Mouse (Mus musculus) embryonic facial prominence, embryonic 13.5 days (tissue): ENCODE data around the gene Mrps35. TPM values are rescaled to one million over a fixed set of nuclear protein-coding genes. Genes with fewer than 3 reads are reported as not detected.
A peak's percentile ranks its signal among the peaks of the same experiment; 100 is the strongest.

Experiments used
- ATAC-seq: fragments of 200-750 bp; cut with Nextera tagmentation; 2 replicates; pipeline ENCODE4 v1.8.0; 2017; ENCODE audit warnings: low read depth; ENCODE audit not compliant: insufficient number of reproducible peaks, insufficient read depth, low FRiP score, low TSS enrichment
- H3K27ac ChIP-seq: fragments of 300-500 bp; sonication (generic); 2 replicates; pipeline ENCODE4 v1.5.1; 2015; ENCODE audit warnings: moderate library complexity, mild to moderate bottlenecking, inconsistent platforms
- H3K27me3 ChIP-seq: fragments of 300-500 bp; sonication (generic); 2 replicates; pipeline ENCODE4 v1.6.1; 2015; ENCODE audit warnings: mild to moderate bottlenecking, inconsistent platforms
- H3K36me3 ChIP-seq: fragments of 300-500 bp; sonication (generic); 2 replicates; pipeline ENCODE4 v1.6.1; 2015; ENCODE audit warnings: mild to moderate bottlenecking, inconsistent platforms
- H3K4me1 ChIP-seq: fragments of 300-500 bp; sonication (generic); 2 replicates; pipeline ENCODE4 v1.6.1; 2015; ENCODE audit warnings: inconsistent platforms
- H3K4me2 ChIP-seq: fragments of 300-500 bp; sonication (generic); 2 replicates; pipeline ENCODE4 v1.6.1; 2015; ENCODE audit warnings: moderate library complexity, mild to moderate bottlenecking, inconsistent platforms
- H3K4me3 ChIP-seq: fragments of 300-500 bp; sonication (generic); 2 replicates; pipeline ENCODE4 v1.5.1; 2015; ENCODE audit warnings: mild to moderate bottlenecking, inconsistent platforms
- H3K9ac ChIP-seq: fragments of 300-500 bp; sonication (generic); 2 replicates; pipeline ENCODE4 v1.6.1; 2015; ENCODE audit warnings: mild to moderate bottlenecking, inconsistent platforms
- H3K9me3 ChIP-seq: fragments of 300-500 bp; sonication (generic); 2 replicates; pipeline ENCODE4 v1.6.1; 2016; ENCODE audit warnings: inconsistent platforms
- WGBS: fragments of 180-500 bp; shearing (Covaris S2); methylation state at CpG from one replicate; pipeline ENCODE4 v1.1.7; 2015; ENCODE audit warnings: mixed read lengths; 5-methylcytosine and 5-hydroxymethylcytosine counted together
- polyA plus RNA-seq: library from polyadenylated mRNA; unstranded; fragments of >200 nt; fragmentation: Nextera tagmentation; extraction: Ambion mirVana; gene quantifications from 2 replicates; pipeline ENCODE4 v1.2.1, GENCODE M21; 2015

Gene Mrps35
- polyA plus RNA-seq, 1 experiment from 2014 or later: 106 TPM

DNA sequence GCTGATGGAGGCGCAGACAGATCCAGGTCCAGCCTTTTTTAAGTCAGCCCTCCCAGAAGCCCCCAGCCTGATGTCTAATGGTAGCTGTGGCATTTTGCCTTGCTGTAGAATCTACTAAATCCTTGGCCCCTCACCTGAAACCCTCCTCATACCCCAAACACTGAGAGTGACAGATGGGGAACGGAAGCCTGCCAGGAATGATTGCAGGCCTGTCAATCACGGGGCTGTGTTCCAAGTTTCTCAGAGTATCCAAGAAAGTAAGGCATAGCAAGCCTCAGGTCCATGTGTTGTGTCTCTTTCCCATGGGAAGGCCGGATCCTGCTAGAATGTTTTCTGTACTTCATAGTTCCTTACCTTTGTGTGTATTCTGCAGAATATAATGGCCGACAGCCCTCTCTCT is 47.6 kb downstream of the Mrps35 start:
- Histone ChIP-seq H3K4me3 (no peak overlapping the region), H3K4me1 (peaks cover 45% of the 10 kb centered on the region), H3K36me3 (peaks cover 4% of the 10 kb centered on the region; the same call in 1 of the 2 replicates), H3K9ac (no peak overlapping the region), H3K27me3 (peaks cover 9% of the 10 kb centered on the region; the same call in 1 of the 2 replicates), H3K27ac (no peak overlapping the region), H3K4me2 (peak overlapping the region; percentile 99), H3K9me3 (no peaks in the 10 kb centered on the region)
- 69% methylated on average over 5 of the region's 5 CpGs for WGBS
- ATAC-seq: no peak

DNA sequence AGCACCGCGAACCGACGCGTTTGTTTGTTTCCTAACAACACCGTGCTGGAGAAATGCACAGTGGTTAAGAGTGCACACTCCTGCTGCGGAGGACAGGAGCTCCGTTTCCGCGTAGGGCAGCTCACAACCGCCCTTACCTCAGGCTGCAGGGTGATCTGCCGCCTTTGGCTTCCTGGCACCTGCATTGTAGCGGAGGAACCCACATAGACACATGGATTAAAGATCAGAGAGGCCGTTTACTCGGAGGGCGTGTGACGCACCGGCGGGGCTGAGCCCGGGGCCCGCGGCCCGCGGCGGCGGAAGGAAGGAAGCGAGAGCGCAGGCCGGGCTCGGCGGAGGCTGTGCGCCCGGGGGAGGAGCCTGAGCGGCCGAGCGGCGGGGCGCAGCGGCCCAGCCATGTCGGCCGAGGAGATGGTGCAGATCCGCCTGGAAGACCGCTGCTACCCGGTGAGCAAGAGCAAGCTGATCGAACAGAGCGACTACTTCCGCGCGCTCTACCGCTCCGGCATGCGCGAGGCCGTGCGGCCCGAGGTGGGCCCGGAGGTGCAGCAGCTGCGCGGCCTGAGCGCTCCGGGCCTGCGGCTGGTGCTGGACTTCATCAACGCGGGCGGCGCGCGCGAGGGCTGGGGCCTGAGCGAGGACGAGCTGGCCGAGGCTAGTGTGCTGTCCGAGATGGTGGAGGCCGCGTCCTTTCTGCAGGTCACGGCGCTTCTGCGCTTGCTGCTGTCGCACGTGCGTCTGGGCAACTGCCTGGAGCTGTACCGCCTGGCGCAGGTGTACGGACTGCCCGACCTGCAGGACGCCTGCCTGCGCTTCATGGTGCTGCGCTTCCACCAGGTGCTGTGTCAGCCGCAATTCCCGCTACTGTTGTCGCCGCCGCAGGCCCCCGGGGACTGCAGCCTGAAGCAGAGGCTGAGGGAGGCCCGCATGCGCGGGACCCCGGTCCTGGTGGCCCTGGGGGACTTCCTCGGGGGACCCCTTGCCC is 48.9 kb downstream of the Mrps35 start, which contains the start of gene Klhl42:
Klhl42 (plus strand) TSS at position 244 of the 985 bp plus-strand sequence.
- Histone ChIP-seq H3K4me1 (peaks cover 42% of the 10 kb centered on the region), H3K27ac (peak within 1 kb of the TSS; percentile 84), H3K27me3 (peaks cover 9% of the 10 kb centered on the region; the same call in 1 of the 2 replicates), H3K4me2 (peak within 1 kb of the TSS; percentile 99), H3K9me3 (no peaks in the 10 kb centered on the region), H3K9ac (peak within 1 kb of the TSS; percentile 92), H3K36me3 (peaks cover 13% of the 10 kb centered on the region), H3K4me3 (peak within 1 kb of the TSS; percentile 87)
- WGBS: under 1% methylated on average over 99 of the region's 99 CpGs
- ATAC-seq: peak; percentile 82

DNA sequence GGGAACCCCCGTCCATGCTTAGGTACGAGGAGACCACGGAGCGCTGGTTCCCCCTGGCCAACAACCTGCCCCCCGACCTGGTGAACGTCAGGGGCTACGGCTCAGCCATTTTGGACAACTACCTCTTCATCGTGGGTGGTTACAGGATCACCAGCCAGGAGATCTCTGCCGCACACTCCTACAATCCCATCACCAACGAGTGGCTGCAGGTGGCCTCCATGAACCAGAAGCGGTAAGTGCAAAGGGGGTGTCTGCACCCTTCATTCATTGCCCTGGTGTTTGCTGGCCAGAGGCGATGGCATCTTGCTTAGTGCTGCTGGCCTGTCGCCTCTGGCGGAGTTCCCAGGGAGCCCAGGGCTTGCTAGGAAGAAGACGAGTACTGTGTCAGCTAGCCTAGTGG is 49.6 kb downstream of the Mrps35 start:
- ATAC-seq: peak; percentile 24; the same call in 1 of the 2 replicates
- WGBS: 1% methylated on average over 15 of the region's 15 CpGs
- H3K27ac ChIP-seq: peak overlapping the region; percentile 84; the same call in 1 of the 2 replicates

DNA sequence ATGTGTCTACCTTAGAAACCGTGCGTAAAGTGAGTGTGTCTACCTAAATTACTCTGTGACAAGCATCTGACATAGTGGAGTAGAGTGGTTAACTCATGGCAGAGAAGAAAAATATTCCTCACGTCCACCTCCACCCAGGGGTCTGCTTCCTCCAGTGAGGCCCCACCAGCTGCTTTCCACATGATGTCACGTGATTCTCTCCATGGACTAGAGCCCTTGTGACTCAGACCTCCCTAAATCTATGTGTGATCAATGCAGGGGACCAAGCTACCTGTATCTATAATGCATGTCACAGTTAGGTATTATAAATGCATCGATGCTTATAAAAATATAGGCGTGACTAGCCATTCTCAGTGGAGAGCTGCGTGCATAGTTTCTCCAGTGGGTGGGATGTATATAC is 52.2 kb downstream of the Mrps35 start:
- 79% methylated on average over 7 of the region's 7 CpGs for WGBS
- H3K4me2 ChIP-seq: 0 out of 2 replicates have a peak overlapping the region, but pooled peaks have one; percentile 9
- H3K36me3 ChIP-seq: peaks cover 13% of the 10 kb centered on the region
- H3K9me3 ChIP-seq: no peaks in the 10 kb centered on the region
- peaks cover 57% of the 10 kb centered on the region for H3K4me1 ChIP-seq
- peaks cover 9% of the 10 kb centered on the region; the same call in 1 of the 2 replicates for H3K27me3 ChIP-seq
- no peak overlapping the region for H3K9ac ChIP-seq
- no peak overlapping the region for H3K27ac ChIP-seq
- ATAC-seq: no peak
- H3K4me3 ChIP-seq: no peak overlapping the region

More for the DNA sequence above, 49.6 kb downstream of the Mrps35 start:
- no peaks in the 10 kb centered on the region for H3K9me3 ChIP-seq
- H3K36me3 ChIP-seq: peaks cover 13% of the 10 kb centered on the region
- peak overlapping the region; percentile 92 for H3K9ac ChIP-seq
- peak overlapping the region; percentile 99 for H3K4me2 ChIP-seq
- peak overlapping the region; percentile 87 for H3K4me3 ChIP-seq
- H3K4me1 ChIP-seq: peaks cover 35% of the 10 kb centered on the region
- H3K27me3 ChIP-seq: peaks cover 9% of the 10 kb centered on the region; the same call in 1 of the 2 replicates

- ATAC-seq: no peak
- H3K4me1 ChIP-seq: peaks cover 50% of the 10 kb centered on the region
- H3K27ac ChIP-seq: no peak overlapping the region
- H3K27me3 ChIP-seq: no peaks in the 10 kb centered on the region
- WGBS: 92% methylated on average over 4 of the region's 4 CpGs
- no peaks in the 10 kb centered on the region for H3K9me3 ChIP-seq
- H3K4me2 ChIP-seq: no peak overlapping the region
- H3K36me3 ChIP-seq: peaks cover 13% of the 10 kb centered on the region
- H3K9ac ChIP-seq: no peak overlapping the region
- no peak overlapping the region for H3K4me3 ChIP-seq
Observed at GRCm38 (mm10) chr6:147096109-147096508, 53.5 kb downstream of the Mrps35 start.

DNA sequence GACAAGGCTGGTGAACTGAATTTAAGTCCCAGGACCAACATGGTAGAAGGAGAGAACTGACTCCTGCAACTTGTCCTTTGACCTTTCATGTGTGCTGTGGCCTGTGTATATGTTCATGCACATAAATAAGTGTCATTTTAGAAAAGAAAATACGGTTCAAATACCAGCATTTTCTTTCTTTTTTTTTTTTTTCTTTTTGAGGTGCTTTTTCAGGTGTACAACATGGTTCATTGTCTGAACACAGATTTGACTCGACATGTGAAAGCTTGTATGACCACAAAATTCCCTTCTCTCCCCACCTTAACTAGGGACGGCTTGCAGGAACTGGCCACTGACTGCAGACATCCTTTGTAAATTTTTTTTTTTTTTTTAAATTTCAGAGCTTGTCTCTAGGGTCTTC is 54.4 kb downstream of the Mrps35 start:
- Histone ChIP-seq H3K9me3 (no peaks in the 10 kb centered on the region), H3K36me3 (peaks cover 15% of the 10 kb centered on the region), H3K9ac (no peak overlapping the region), H3K4me1 (peaks cover 49% of the 10 kb centered on the region), H3K4me3 (no peak overlapping the region), H3K4me2 (no peak overlapping the region), H3K27me3 (no peaks in the 10 kb centered on the region), H3K27ac (0 out of 2 replicates have a peak overlapping the region, but pooled peaks have one; percentile 5)
- 57% methylated on average over 3 of the region's 3 CpGs for WGBS
- no peak for ATAC-seq

DNA sequence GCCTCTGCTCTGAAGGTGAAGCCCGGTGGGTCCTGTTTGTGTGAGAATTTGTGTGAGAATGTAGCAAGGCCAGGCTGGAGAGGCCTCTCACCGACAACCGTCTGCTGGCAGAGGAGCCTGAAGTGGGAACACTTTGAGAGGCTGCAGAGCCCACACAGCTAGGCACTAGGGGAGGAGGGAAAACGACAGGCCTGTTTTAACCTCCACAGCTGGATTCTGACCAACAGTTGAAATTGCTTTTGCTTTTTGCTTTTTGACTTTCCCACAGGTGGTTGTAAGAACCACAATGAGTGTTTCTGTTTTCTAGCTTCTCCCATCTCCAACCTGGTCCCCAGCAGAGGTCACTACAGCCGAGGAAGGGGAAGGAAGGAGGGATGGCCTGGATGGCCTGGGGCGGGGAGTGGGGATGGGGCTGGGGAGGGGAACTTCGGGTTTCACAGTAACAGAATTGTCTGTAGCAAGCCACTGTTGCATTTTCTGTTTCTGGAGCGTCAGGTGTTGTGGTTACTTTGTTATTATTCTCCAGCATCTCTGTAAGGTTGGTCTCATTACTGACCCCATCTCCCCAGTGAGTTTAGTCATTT is 54.9 kb downstream of the Mrps35 start:
- H3K9ac ChIP-seq: no peak overlapping the region
- ATAC-seq: no peak
- no peaks in the 10 kb centered on the region for H3K27me3 ChIP-seq
- no peak overlapping the region for H3K4me3 ChIP-seq
- H3K9me3 ChIP-seq: no peaks in the 10 kb centered on the region
- peak overlapping the region; percentile 5; the same call in 1 of the 2 replicates for H3K27ac ChIP-seq
- H3K36me3 ChIP-seq: peaks cover 20% of the 10 kb centered on the region
- H3K4me1 ChIP-seq: peaks cover 44% of the 10 kb centered on the region
- WGBS: 27% methylated on average over 8 of the region's 8 CpGs
- no peak overlapping the region for H3K4me2 ChIP-seq

DNA sequence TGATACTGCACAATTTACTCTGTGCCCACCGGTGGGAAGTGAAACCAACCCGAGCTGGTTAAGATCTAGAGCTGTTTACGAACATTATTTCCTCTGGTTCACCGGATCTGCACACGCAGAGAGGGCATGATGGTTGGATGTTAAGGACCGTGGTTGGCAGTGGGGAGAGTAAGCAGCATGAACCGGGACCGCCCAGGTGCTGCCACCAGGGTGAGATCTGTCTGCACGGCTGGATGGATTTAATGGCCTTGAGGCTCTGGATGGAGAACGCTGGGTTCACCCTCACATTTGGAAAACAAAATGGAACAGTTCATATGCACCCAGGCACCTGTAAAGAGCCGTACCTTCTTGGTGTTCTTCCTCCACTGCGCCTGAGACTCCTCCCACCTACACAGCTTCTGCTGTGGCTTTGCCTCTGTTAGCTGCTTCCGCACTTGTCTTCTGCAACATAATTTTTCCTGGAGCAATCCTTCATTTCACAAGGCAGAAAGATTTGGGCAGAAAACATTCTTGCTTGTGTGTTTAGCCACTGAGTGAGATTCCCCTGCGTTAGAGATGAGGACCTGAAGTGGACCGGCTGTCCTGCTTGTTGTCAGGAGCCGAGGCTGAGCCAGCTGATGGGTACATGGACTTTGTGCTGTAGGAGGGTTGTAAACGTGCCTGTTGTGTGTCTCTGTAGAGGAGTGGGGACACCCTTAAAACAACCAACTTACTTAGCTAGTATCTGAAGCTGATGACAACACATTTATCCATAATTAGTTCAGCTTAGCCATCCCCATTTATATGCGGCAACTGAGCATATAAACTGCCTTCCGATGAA is 57.1 kb downstream of the Mrps35 start:
- Histone ChIP-seq H3K4me2 (no peak overlapping the region), H3K9ac (0 out of 2 replicates have a peak overlapping the region, but pooled peaks have one; percentile 27), H3K9me3 (no peaks in the 10 kb centered on the region), H3K27ac (no peak overlapping the region), H3K36me3 (peaks cover 33% of the 10 kb centered on the region), H3K4me1 (peaks cover 26% of the 10 kb centered on the region), H3K27me3 (no peaks in the 10 kb centered on the region), H3K4me3 (no peak overlapping the region)
- ATAC-seq: no peak
- WGBS: 72% methylated on average over 19 of the region's 19 CpGs

DNA sequence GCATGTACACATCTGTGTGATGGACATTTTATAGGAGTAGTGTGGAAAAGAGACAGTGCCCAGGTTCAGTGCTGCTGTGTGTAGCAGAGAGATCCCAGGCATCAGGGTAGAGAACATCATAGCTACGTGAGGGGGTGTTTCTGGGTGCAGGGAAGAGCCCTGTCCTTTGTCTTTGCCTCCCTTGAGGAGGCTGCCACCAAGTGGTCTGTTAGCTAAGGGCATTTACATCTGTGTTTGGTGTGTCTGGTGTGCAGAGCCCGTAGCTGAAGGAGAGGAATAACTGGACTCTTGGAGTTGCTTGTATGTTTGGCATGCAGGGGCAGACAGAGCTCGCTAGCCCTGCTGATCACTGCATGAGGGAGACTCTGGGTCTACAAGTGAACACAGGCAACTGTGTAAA is 59.7 kb downstream of the Mrps35 start:
- Histone ChIP-seq H3K4me1 (peaks cover 22% of the 10 kb centered on the region), H3K4me3 (no peak overlapping the region), H3K27ac (no peak overlapping the region), H3K4me2 (no peak overlapping the region), H3K9me3 (no peaks in the 10 kb centered on the region), H3K9ac (no peak overlapping the region), H3K36me3 (peaks cover 36% of the 10 kb centered on the region), H3K27me3 (no peaks in the 10 kb centered on the region)
- WGBS: 91% methylated on average over 3 of the region's 3 CpGs
- ATAC-seq: no peak

DNA sequence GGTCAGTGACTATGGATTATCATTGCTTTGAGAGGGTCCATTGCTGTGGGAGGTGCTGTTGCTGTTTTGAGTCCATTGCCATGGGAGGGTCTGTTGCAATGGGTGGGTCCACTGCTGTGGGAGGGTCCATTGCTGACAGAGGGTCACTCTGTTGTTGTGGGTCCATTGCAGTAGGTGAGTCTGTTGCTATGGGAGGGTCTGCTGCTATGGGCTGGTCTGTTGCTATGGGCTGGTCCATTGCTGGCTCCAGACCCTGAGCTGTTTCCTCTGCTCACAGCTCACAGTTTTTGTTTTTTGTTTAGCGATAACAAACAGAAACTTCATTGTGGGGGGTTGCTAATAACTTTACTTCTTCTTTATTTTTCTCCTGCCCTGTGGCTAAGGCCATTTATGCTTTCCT is 63.0 kb downstream of the Mrps35 start:
- Histone ChIP-seq H3K4me3 (no peak overlapping the region), H3K9me3 (no peaks in the 10 kb centered on the region), H3K4me2 (no peak overlapping the region), H3K9ac (no peak overlapping the region), H3K36me3 (peaks cover 66% of the 10 kb centered on the region), H3K27ac (no peak overlapping the region), H3K4me1 (no peaks in the 10 kb centered on the region), H3K27me3 (no peaks in the 10 kb centered on the region)
- no peak for ATAC-seq
- 88% methylated on average over 1 of the region's 1 CpGs for WGBS

- Histone ChIP-seq H3K4me2 (no peak overlapping the region), H3K9me3 (no peaks in the 10 kb centered on the region), H3K36me3 (peaks cover 77% of the 10 kb centered on the region), H3K4me3 (no peak overlapping the region), H3K9ac (no peak overlapping the region), H3K27ac (no peak overlapping the region), H3K4me1 (no peaks in the 10 kb centered on the region), H3K27me3 (no peaks in the 10 kb centered on the region)
- WGBS: 92% methylated on average over 6 of the region's 6 CpGs
- no peak for ATAC-seq
Observed at GRCm38 (mm10) chr6:147106716-147107115, 64.2 kb downstream of the Mrps35 start.
